Mouse (Mus musculus): ENCODE results near the gene Hdac4. TPM values are rescaled to one million over a fixed set of nuclear protein-coding genes. Genes with fewer than 3 reads are reported as not detected.

The Hdac4 gene
- polyA plus RNA-seq, 1 experiment from 2014 or later, result 11.3 TPM

- no peak for ATAC-seq
- no peak overlapping the region for H3K4me3 ChIP-seq (ENCODE audit: low read length)
- H3K4me1 ChIP-seq (ENCODE audit: control insufficient read depth, insufficient read depth, low read length), result peaks cover 12% of the 10 kb centered on the region
- H3K4me2 ChIP-seq (ENCODE audit: low read depth, low read length), result no peak overlapping the region
- 78% methylated on average over 3 of the region's 3 CpGs for WGBS
- H3K9ac ChIP-seq (ENCODE audit: low read depth, low read length), result no peak overlapping the region
- H3K36me3 ChIP-seq (ENCODE audit: control insufficient read depth, insufficient read depth, low read length), result no peaks in the 10 kb centered on the region
- no peaks in the 10 kb centered on the region for H3K9me3 ChIP-seq (ENCODE audit: control insufficient read depth, low read length)
- H3K27ac ChIP-seq (ENCODE audit: low read length), result no peak overlapping the region
- no peaks in the 10 kb centered on the region for H3K27me3 ChIP-seq (replicated peaks; ENCODE audit: control insufficient read depth, insufficient read depth, low read length)
These were observed 97.0 kb downstream of the Hdac4 start for GRCm38 (mm10) chr1:92098456-92098855.

- 73% methylated on average over 3 of the region's 3 CpGs for WGBS
- ATAC-seq, result no peak
- Histone ChIP-seq H3K27ac (ENCODE audit: low read length) (no peak overlapping the region), H3K4me3 (ENCODE audit: low read length) (no peak overlapping the region), H3K9me3 (ENCODE audit: control insufficient read depth, low read length) (no peaks in the 10 kb centered on the region), H3K4me1 (ENCODE audit: control insufficient read depth, insufficient read depth, low read length) (peaks cover 12% of the 10 kb centered on the region), H3K36me3 (ENCODE audit: control insufficient read depth, insufficient read depth, low read length) (no peaks in the 10 kb centered on the region), H3K4me2 (ENCODE audit: low read depth, low read length) (no peak overlapping the region), H3K9ac (ENCODE audit: low read depth, low read length) (no peak overlapping the region), H3K27me3 (replicated peaks; ENCODE audit: control insufficient read depth, insufficient read depth, low read length) (no peaks in the 10 kb centered on the region)
These were observed 98.4 kb downstream of the Hdac4 start for GRCm38 (mm10) chr1:92096991-92097525.

GRCm38 (mm10) chr1:92092286-92092685, 103.2 kb downstream of the Hdac4 start:
- Histone ChIP-seq H3K36me3 (ENCODE audit: control insufficient read depth, insufficient read depth, low read length) (no peaks in the 10 kb centered on the region), H3K27ac (ENCODE audit: low read length) (no peak overlapping the region), H3K9ac (ENCODE audit: low read depth, low read length) (no peak overlapping the region), H3K4me1 (ENCODE audit: control insufficient read depth, insufficient read depth, low read length) (no peaks in the 10 kb centered on the region), H3K27me3 (replicated peaks; ENCODE audit: control insufficient read depth, insufficient read depth, low read length) (no peaks in the 10 kb centered on the region), H3K4me2 (ENCODE audit: low read depth, low read length) (no peak overlapping the region), H3K9me3 (ENCODE audit: control insufficient read depth, low read length) (no peaks in the 10 kb centered on the region), H3K4me3 (ENCODE audit: low read length) (no peak overlapping the region)
- ATAC-seq, result no peak
- 87% methylated on average over 4 of the region's 4 CpGs for WGBS

GRCm38 (mm10) chr1:92087821-92088220, 107.7 kb downstream of the Hdac4 start:
- H3K4me3 ChIP-seq (ENCODE audit: low read length), result no peak overlapping the region
- peaks cover 20% of the 10 kb centered on the region for H3K4me1 ChIP-seq (ENCODE audit: control insufficient read depth, insufficient read depth, low read length)
- no peak overlapping the region for H3K4me2 ChIP-seq (ENCODE audit: low read depth, low read length)
- ATAC-seq, result no peak
- no peak overlapping the region for H3K27ac ChIP-seq (ENCODE audit: low read length)
- 49% methylated on average over 2 of the region's 2 CpGs for WGBS
- H3K9me3 ChIP-seq (ENCODE audit: control insufficient read depth, low read length), result no peaks in the 10 kb centered on the region
- H3K36me3 ChIP-seq (ENCODE audit: control insufficient read depth, insufficient read depth, low read length), result no peaks in the 10 kb centered on the region
- H3K27me3 ChIP-seq (replicated peaks; ENCODE audit: control insufficient read depth, insufficient read depth, low read length), result no peaks in the 10 kb centered on the region
- H3K9ac ChIP-seq (ENCODE audit: low read depth, low read length), result no peak overlapping the region

GRCm38 (mm10) chr1:92087343-92087742, 108.2 kb downstream of the Hdac4 start:
- H3K36me3 ChIP-seq (ENCODE audit: control insufficient read depth, insufficient read depth, low read length), result no peaks in the 10 kb centered on the region

GRCm38 (mm10) chr1:92086841-92087240, 108.7 kb downstream of the Hdac4 start:
- Histone ChIP-seq H3K9ac (ENCODE audit: low read depth, low read length) (no peak overlapping the region), H3K4me3 (ENCODE audit: low read length) (no peak overlapping the region), H3K9me3 (ENCODE audit: control insufficient read depth, low read length) (no peaks in the 10 kb centered on the region), H3K4me2 (ENCODE audit: low read depth, low read length) (no peak overlapping the region), H3K27me3 (replicated peaks; ENCODE audit: control insufficient read depth, insufficient read depth, low read length) (no peaks in the 10 kb centered on the region), H3K27ac (ENCODE audit: low read length) (no peak overlapping the region), H3K4me1 (ENCODE audit: control insufficient read depth, insufficient read depth, low read length) (peaks cover 24% of the 10 kb centered on the region), H3K36me3 (ENCODE audit: control insufficient read depth, insufficient read depth, low read length) (no peaks in the 10 kb centered on the region)
- 87% methylated on average over 4 of the region's 4 CpGs for WGBS
- no peak for ATAC-seq

More at GRCm38 (mm10) chr1:92087343-92087742, 108.2 kb downstream of the Hdac4 start:
- WGBS, result 85% methylated on average over 2 of the region's 2 CpGs
- Histone ChIP-seq H3K9ac (ENCODE audit: low read depth, low read length) (no peak overlapping the region), H3K27ac (ENCODE audit: low read length) (no peak overlapping the region), H3K4me1 (ENCODE audit: control insufficient read depth, insufficient read depth, low read length) (peaks cover 24% of the 10 kb centered on the region), H3K4me2 (ENCODE audit: low read depth, low read length) (no peak overlapping the region), H3K4me3 (ENCODE audit: low read length) (no peak overlapping the region), H3K9me3 (ENCODE audit: control insufficient read depth, low read length) (no peaks in the 10 kb centered on the region), H3K27me3 (replicated peaks; ENCODE audit: control insufficient read depth, insufficient read depth, low read length) (no peaks in the 10 kb centered on the region)
- ATAC-seq, result no peak

- Histone ChIP-seq H3K27me3 (replicated peaks; ENCODE audit: control insufficient read depth, insufficient read depth, low read length) (no peaks in the 10 kb centered on the region), H3K9ac (ENCODE audit: low read depth, low read length) (no peak overlapping the region), H3K4me2 (ENCODE audit: low read depth, low read length) (no peak overlapping the region), H3K27ac (ENCODE audit: low read length) (no peak overlapping the region), H3K4me3 (ENCODE audit: low read length) (no peak overlapping the region), H3K9me3 (ENCODE audit: control insufficient read depth, low read length) (no peaks in the 10 kb centered on the region), H3K36me3 (ENCODE audit: control insufficient read depth, insufficient read depth, low read length) (no peaks in the 10 kb centered on the region), H3K4me1 (ENCODE audit: control insufficient read depth, insufficient read depth, low read length) (peaks cover 24% of the 10 kb centered on the region)
- 73% methylated on average over 1 of the region's 1 CpGs for WGBS
- no peak for ATAC-seq
These were observed 109.2 kb downstream of the Hdac4 start for GRCm38 (mm10) chr1:92086277-92086813.

- Histone ChIP-seq H3K4me1 (ENCODE audit: control insufficient read depth, insufficient read depth, low read length) (peaks cover 30% of the 10 kb centered on the region), H3K9ac (ENCODE audit: low read depth, low read length) (no peak overlapping the region), H3K4me2 (ENCODE audit: low read depth, low read length) (no peak overlapping the region), H3K4me3 (ENCODE audit: low read length) (no peak overlapping the region), H3K9me3 (ENCODE audit: control insufficient read depth, low read length) (no peaks in the 10 kb centered on the region), H3K27me3 (replicated peaks; ENCODE audit: control insufficient read depth, insufficient read depth, low read length) (no peaks in the 10 kb centered on the region), H3K36me3 (ENCODE audit: control insufficient read depth, insufficient read depth, low read length) (no peaks in the 10 kb centered on the region), H3K27ac (ENCODE audit: low read length) (no peak overlapping the region)
- no peak for ATAC-seq
- 86% methylated on average over 2 of the region's 2 CpGs for WGBS
These were observed 110.8 kb downstream of the Hdac4 start for GRCm38 (mm10) chr1:92084738-92085137.

- ATAC-seq, result peak; percentile 85
- WGBS, result 15% methylated on average over 3 of the region's 3 CpGs
These were observed 111.5 kb downstream of the Hdac4 start for GRCm38 (mm10) chr1:92084004-92084403.

More at GRCm38 (mm10) chr1:92084004-92084403, 111.5 kb downstream of the Hdac4 start:
- Histone ChIP-seq H3K4me2 (ENCODE audit: low read depth, low read length) (peak overlapping the region; percentile 18; the same call in 1 of the 2 replicates), H3K4me1 (ENCODE audit: control insufficient read depth, insufficient read depth, low read length) (peaks cover 32% of the 10 kb centered on the region), H3K9ac (ENCODE audit: low read depth, low read length) (no peak overlapping the region), H3K27ac (ENCODE audit: low read length) (peak overlapping the region; percentile 63; the same call in 1 of the 2 replicates), H3K4me3 (ENCODE audit: low read length) (no peak overlapping the region), H3K27me3 (replicated peaks; ENCODE audit: control insufficient read depth, insufficient read depth, low read length) (no peaks in the 10 kb centered on the region), H3K9me3 (ENCODE audit: control insufficient read depth, low read length) (no peaks in the 10 kb centered on the region), H3K36me3 (ENCODE audit: control insufficient read depth, insufficient read depth, low read length) (no peaks in the 10 kb centered on the region)

All from intestine, embryonic 16.5 days (tissue).